Mouse (Mus musculus): ENCODE data around the gene 4933407L21Rik.

4933407L21Rik gene

GRCm38 (mm10) chr1:85916830-85917450 lies 11.3 kb upstream of the 4933407L21Rik start:
- DNase-seq, result no peak

GRCm38 (mm10) chr1:85919621-85920020 lies 8.7 kb upstream of the 4933407L21Rik start:
- no peak for DNase-seq

GRCm38 (mm10) chr1:85921725-85922124 lies 6.6 kb upstream of the 4933407L21Rik start:
- DNase-seq, result no peak

GRCm38 (mm10) chr1:85922127-85922864 lies 6.0 kb upstream of the 4933407L21Rik start:
- no peak for DNase-seq

GRCm38 (mm10) chr1:85922865-85923211 lies 5.4 kb upstream of the 4933407L21Rik start:
- no peak for DNase-seq

- no peak for DNase-seq
Measured at GRCm38 (mm10) chr1:85925183-85925582, 3.1 kb upstream of the 4933407L21Rik start.

GRCm38 (mm10) chr1:85928688-85929065 lies 394 bp downstream of the 4933407L21Rik start:
- DNase-seq, result no peak

- no peak for DNase-seq
Measured at GRCm38 (mm10) chr1:85929406-85929805, 1.1 kb downstream of the 4933407L21Rik start.

GRCm38 (mm10) chr1:85931170-85931569 lies 2.9 kb downstream of the 4933407L21Rik start:
- DNase-seq, result no peak

- no peak for DNase-seq
Measured at GRCm38 (mm10) chr1:85933226-85933625, 4.9 kb downstream of the 4933407L21Rik start.

GRCm38 (mm10) chr1:85933631-85934465 lies 5.6 kb downstream of the 4933407L21Rik start:
- no peak for DNase-seq

- DNase-seq, result no peak
Measured at GRCm38 (mm10) chr1:85934560-85934959, 6.3 kb downstream of the 4933407L21Rik start.

- peak in 1 of 2 experiments; percentile 70 for DNase-seq
Measured at GRCm38 (mm10) chr1:85935148-85935852, 7.0 kb downstream of the 4933407L21Rik start.

- DNase-seq, result no peak
Measured at GRCm38 (mm10) chr1:85936265-85936664, 8.0 kb downstream of the 4933407L21Rik start.

GRCm38 (mm10) chr1:85937323-85937722 lies 9.0 kb downstream of the 4933407L21Rik start:
- no peak for DNase-seq

GRCm38 (mm10) chr1:85942318-85942717 lies 14.0 kb downstream of the 4933407L21Rik start:
- no peak for DNase-seq

GRCm38 (mm10) chr1:85949085-85949684 lies 20.9 kb downstream of the 4933407L21Rik start:
- DNase-seq, result no peak

- DNase-seq, result no peak
Measured at GRCm38 (mm10) chr1:85955150-85955549, 26.9 kb downstream of the 4933407L21Rik start.

- no peak for DNase-seq
Measured at GRCm38 (mm10) chr1:85957290-85957689, 29.0 kb downstream of the 4933407L21Rik start.

GRCm38 (mm10) chr1:85957942-85958619 lies 29.8 kb downstream of the 4933407L21Rik start:
- DNase-seq, result no peak

GRCm38 (mm10) chr1:85959129-85959888 lies 31.0 kb downstream of the 4933407L21Rik start:
- DNase-seq, result no peak

Measured in spleen, adult 18-20 months (tissue).